Mouse (Mus musculus): ENCODE results near the gene Mpc1.

DNA sequence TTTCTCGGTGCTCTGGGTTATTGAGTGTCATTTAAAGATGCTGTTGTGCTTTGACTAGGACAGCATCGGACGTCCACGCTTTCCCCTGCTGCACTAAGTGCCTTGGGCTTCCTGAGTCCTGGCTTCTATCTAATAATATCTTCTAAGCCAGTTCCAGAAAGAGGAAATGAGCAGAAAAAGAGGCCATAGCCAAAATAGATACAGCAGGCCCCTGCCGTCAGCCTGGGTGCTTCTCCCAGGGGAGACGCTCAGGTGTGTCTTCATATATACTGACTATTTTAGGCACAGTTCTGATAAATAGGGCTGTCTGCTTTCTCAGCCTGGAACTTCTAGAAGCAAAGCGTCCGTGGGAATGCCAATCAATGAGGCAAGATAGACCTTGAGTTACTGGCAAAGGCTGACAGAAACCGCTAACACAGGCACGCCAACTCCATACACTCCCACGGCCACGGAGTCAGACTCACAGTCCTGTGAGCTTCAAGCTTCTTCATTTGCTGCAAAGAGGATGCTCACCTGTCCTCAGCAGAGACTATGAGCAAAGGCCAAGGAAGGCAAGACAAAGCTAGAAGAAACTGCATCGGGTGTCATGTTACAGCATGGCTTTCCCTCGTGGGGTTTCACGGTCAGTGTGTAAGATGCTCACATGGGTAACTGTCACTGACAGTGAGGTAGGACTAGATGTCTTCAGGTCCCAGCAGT is 44.5 kb upstream of the Mpc1 start:
- no peak for TF ChIP-seq GATA1 (IDR thresholded peaks at IDR 0.05; ENCODE audit: borderline replicate concordance, low read length)
- TF ChIP-seq FLI1 (IDR thresholded peaks at IDR 0.05; ENCODE audit: low read length) = no peak

Data from megakaryocyte, embryonic 14.5 days (primary cell).